Mouse (Mus musculus) erythroblast, embryonic 14.5 days (primary cell): ENCODE measurements around the gene Fam227b.

Experiments
- GATA1 ChIP-seq: IDR thresholded peaks from 2 replicates; pipeline ENCODE4 v1.6.1; 2012; ENCODE audit warnings: low read length, inconsistent platforms, mixed read lengths
- TAL1 ChIP-seq: IDR thresholded peaks from 3 replicates; pipeline ENCODE4 v1.6.1; 2012; ENCODE audit warnings: low read length, inconsistent platforms, mixed read lengths

DNA sequence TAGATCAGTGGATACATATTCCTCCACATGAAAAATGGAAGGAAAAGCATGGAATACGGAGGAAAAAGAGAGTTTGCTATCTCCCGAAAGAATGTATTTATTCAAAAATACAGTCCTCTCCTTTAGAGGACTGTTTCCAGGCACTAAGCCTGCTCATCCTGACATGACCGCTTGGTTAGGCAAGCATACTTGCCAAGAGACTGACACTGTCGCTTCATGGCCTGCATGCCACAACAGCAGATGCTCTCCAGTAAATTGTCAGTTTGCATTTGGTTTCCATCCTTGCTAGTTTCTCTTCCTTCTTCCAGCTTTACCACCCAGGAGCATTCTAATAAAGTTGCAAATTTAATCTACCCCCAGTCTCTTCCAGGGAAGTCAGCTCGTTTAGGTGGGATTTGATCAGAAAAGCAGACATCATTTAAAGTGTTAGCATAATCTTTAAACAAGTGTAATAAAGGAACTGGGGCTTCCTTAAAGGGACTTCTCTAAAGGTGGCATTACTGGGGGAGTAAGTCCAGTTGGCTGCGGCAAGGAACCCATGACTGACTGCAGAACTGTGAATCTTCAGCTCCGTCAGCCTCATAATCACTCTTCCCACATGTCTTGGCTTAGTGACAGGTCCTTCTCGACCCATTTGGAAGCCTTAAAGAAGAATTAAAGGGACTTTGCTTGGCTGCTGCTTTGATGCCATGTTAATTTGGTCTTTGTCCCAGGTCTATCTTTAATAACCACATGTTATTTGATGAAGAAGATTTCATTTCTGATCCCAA is 15.2 kb upstream of the Fam227b start:
- TF ChIP-seq TAL1 (no peak), GATA1 (no peak)
